Mouse (Mus musculus) forebrain, embryonic 15.5 days (tissue): ENCODE results near the gene Rtbdn. TPM values are rescaled to one million over a fixed set of nuclear protein-coding genes. Genes with fewer than 3 reads are reported as not detected.
A peak's percentile ranks its signal among the peaks of the same experiment; 100 is the strongest.

Experiments
- ATAC-seq: fragments of 200-750 bp; cut with Nextera tagmentation; replicated peaks from 2 replicates; pipeline ENCODE4 v1.8.0; 2017; ENCODE audit warnings: mild to moderate bottlenecking, moderate TSS enrichment, moderate library complexity
- H3K27ac ChIP-seq: fragments of 300-500 bp; sonication (generic); replicated peaks from 2 replicates; pipeline ENCODE4 v1.5.1; 2015; ENCODE audit warnings: mild to moderate bottlenecking, inconsistent platforms
- H3K27me3 ChIP-seq: fragments of 300-500 bp; sonication (generic); 2 replicates; pipeline ENCODE4 v1.6.1; 2015; ENCODE audit warnings: inconsistent platforms
- H3K36me3 ChIP-seq: fragments of 300-500 bp; sonication (generic); 2 replicates; pipeline ENCODE4 v1.6.1; 2015; ENCODE audit warnings: mild to moderate bottlenecking, inconsistent platforms
- H3K4me1 ChIP-seq: fragments of 300-500 bp; sonication (generic); 2 replicates; pipeline ENCODE4 v1.6.1; 2015; ENCODE audit warnings: inconsistent platforms
- H3K4me2 ChIP-seq: fragments of 300-500 bp; sonication (generic); replicated peaks from 2 replicates; pipeline ENCODE4 v1.6.1; 2015; ENCODE audit warnings: mild to moderate bottlenecking, inconsistent platforms
- H3K4me3 ChIP-seq: fragments of 300-500 bp; sonication (generic); 2 replicates; pipeline ENCODE4 v1.5.1; 2015; ENCODE audit warnings: mild to moderate bottlenecking, inconsistent platforms
- H3K9ac ChIP-seq: fragments of 300-500 bp; sonication (generic); replicated peaks from 2 replicates; pipeline ENCODE4 v1.6.1; 2015; ENCODE audit warnings: mild to moderate bottlenecking, inconsistent platforms
- H3K9me3 ChIP-seq: fragments of 300-500 bp; sonication (generic); 2 replicates; pipeline ENCODE4 v1.6.1; 2016; ENCODE audit warnings: inconsistent platforms
- WGBS: fragments of 180-500 bp; shearing (Covaris S2); methylation state at CpG from one replicate; pipeline ENCODE4 v1.1.7; 2015; ENCODE audit warnings: mixed read lengths; 5-methylcytosine and 5-hydroxymethylcytosine counted together
- polyA plus RNA-seq: library from polyadenylated mRNA; unstranded; fragments of >200 nt; fragmentation: Nextera tagmentation; extraction: Ambion mirVana; gene quantifications from 2 replicates; pipeline ENCODE4 v1.2.1, GENCODE M21; 2015

Rtbdn gene
- polyA plus RNA-seq, 1 experiment from 2014 or later, result 2.0 TPM

GRCm38 (mm10) chr8:84909949-84910348 lies 36.8 kb upstream of the Rtbdn start:
- Histone ChIP-seq H3K4me3 (no peak overlapping the region), H3K27me3 (peaks cover 19% of the 10 kb centered on the region), H3K9me3 (no peaks in the 10 kb centered on the region), H3K27ac (no peak overlapping the region), H3K4me2 (no peak overlapping the region), H3K9ac (no peak overlapping the region), H3K36me3 (peaks cover 46% of the 10 kb centered on the region), H3K4me1 (peaks cover 17% of the 10 kb centered on the region)
- 90% methylated on average over 5 of the region's 5 CpGs for WGBS
- no peak for ATAC-seq

GRCm38 (mm10) chr8:84910551-84910950 lies 36.2 kb upstream of the Rtbdn start:
- Histone ChIP-seq H3K27ac (no peak overlapping the region), H3K9ac (no peak overlapping the region), H3K27me3 (peaks cover 21% of the 10 kb centered on the region), H3K4me3 (no peak overlapping the region), H3K4me2 (no peak overlapping the region), H3K9me3 (no peaks in the 10 kb centered on the region), H3K36me3 (peaks cover 52% of the 10 kb centered on the region), H3K4me1 (peaks cover 17% of the 10 kb centered on the region)
- ATAC-seq, result no peak
- 84% methylated on average over 6 of the region's 6 CpGs for WGBS

- Histone ChIP-seq H3K4me1 (peaks cover 17% of the 10 kb centered on the region), H3K27ac (no peak overlapping the region), H3K27me3 (peaks cover 21% of the 10 kb centered on the region), H3K9ac (no peak overlapping the region), H3K9me3 (no peaks in the 10 kb centered on the region), H3K36me3 (peaks cover 65% of the 10 kb centered on the region), H3K4me2 (no peak overlapping the region), H3K4me3 (no peak overlapping the region)
- 92% methylated on average over 9 of the region's 9 CpGs for WGBS
- no peak for ATAC-seq
These were observed 34.9 kb upstream of the Rtbdn start for GRCm38 (mm10) chr8:84911854-84912253.

- Histone ChIP-seq H3K4me3 (peak overlapping the region; percentile 29), H3K27me3 (peaks cover 21% of the 10 kb centered on the region), H3K27ac (no peak overlapping the region), H3K4me2 (peak overlapping the region; percentile 45), H3K9me3 (no peaks in the 10 kb centered on the region), H3K4me1 (peaks cover 17% of the 10 kb centered on the region), H3K9ac (no peak overlapping the region), H3K36me3 (peaks cover 69% of the 10 kb centered on the region)
- 29% methylated on average over 27 of the region's 27 CpGs for WGBS
- ATAC-seq, result no peak
These were observed 34.4 kb upstream of the Rtbdn start for GRCm38 (mm10) chr8:84912391-84912790.

GRCm38 (mm10) chr8:84912895-84913501 lies 33.8 kb upstream of the Rtbdn start:
- no peak for ATAC-seq
- no peak overlapping the region for H3K9ac ChIP-seq
- 3% methylated on average over 55 of the region's 55 CpGs for WGBS

GRCm38 (mm10) chr8:84913502-84913900 lies 33.3 kb upstream of the Rtbdn start:
- peaks cover 21% of the 10 kb centered on the region for H3K27me3 ChIP-seq

More at GRCm38 (mm10) chr8:84912895-84913501, 33.8 kb upstream of the Rtbdn start:
- Histone ChIP-seq H3K36me3 (peaks cover 75% of the 10 kb centered on the region), H3K9me3 (no peaks in the 10 kb centered on the region), H3K4me2 (peak overlapping the region; percentile 45), H3K4me3 (peak overlapping the region; percentile 29), H3K27me3 (peaks cover 21% of the 10 kb centered on the region), H3K4me1 (peaks cover 17% of the 10 kb centered on the region), H3K27ac (no peak overlapping the region)

GRCm38 (mm10) chr8:84913960-84914359 lies 32.8 kb upstream of the Rtbdn start:
- Histone ChIP-seq H3K9me3 (no peaks in the 10 kb centered on the region), H3K9ac (no peak overlapping the region), H3K4me3 (no peak overlapping the region), H3K36me3 (peaks cover 85% of the 10 kb centered on the region), H3K27me3 (peaks cover 21% of the 10 kb centered on the region), H3K4me2 (no peak overlapping the region), H3K4me1 (peaks cover 13% of the 10 kb centered on the region), H3K27ac (no peak overlapping the region)
- 32% methylated on average over 4 of the region's 4 CpGs for WGBS
- no peak for ATAC-seq

More at GRCm38 (mm10) chr8:84913502-84913900, 33.3 kb upstream of the Rtbdn start:
- H3K4me3 ChIP-seq, result peak overlapping the region; percentile 29
- H3K36me3 ChIP-seq, result peaks cover 80% of the 10 kb centered on the region
- H3K9ac ChIP-seq, result no peak overlapping the region
- peaks cover 17% of the 10 kb centered on the region for H3K4me1 ChIP-seq
- ATAC-seq, result no peak
- peak overlapping the region; percentile 45 for H3K4me2 ChIP-seq
- no peaks in the 10 kb centered on the region for H3K9me3 ChIP-seq
- 19% methylated on average over 9 of the region's 9 CpGs for WGBS
- no peak overlapping the region for H3K27ac ChIP-seq

GRCm38 (mm10) chr8:84915269-84915668 lies 31.5 kb upstream of the Rtbdn start:
- H3K9me3 ChIP-seq, result no peaks in the 10 kb centered on the region
- H3K4me1 ChIP-seq, result peaks cover 11% of the 10 kb centered on the region
- no peak overlapping the region for H3K9ac ChIP-seq
- peaks cover 17% of the 10 kb centered on the region for H3K27me3 ChIP-seq
- no peak overlapping the region for H3K27ac ChIP-seq
- H3K4me2 ChIP-seq, result no peak overlapping the region
- H3K36me3 ChIP-seq, result peaks cover 91% of the 10 kb centered on the region
- no peak for ATAC-seq
- WGBS, result 90% methylated on average over 8 of the region's 8 CpGs
- H3K4me3 ChIP-seq, result no peak overlapping the region

- no peak for ATAC-seq
- Histone ChIP-seq H3K9ac (no peak overlapping the region), H3K36me3 (peaks cover 93% of the 10 kb centered on the region), H3K27me3 (peaks cover 13% of the 10 kb centered on the region), H3K27ac (no peak overlapping the region), H3K9me3 (no peaks in the 10 kb centered on the region), H3K4me3 (no peak overlapping the region), H3K4me1 (peaks cover 8% of the 10 kb centered on the region), H3K4me2 (no peak overlapping the region)
- 32% methylated on average over 20 of the region's 20 CpGs for WGBS
These were observed 29.0 kb upstream of the Rtbdn start for GRCm38 (mm10) chr8:84917781-84918180.

- ATAC-seq, result no peak
- 94% methylated on average over 15 of the region's 15 CpGs for WGBS
- no peak overlapping the region for H3K9ac ChIP-seq
- peaks cover 92% of the 10 kb centered on the region for H3K36me3 ChIP-seq
- peaks cover 12% of the 10 kb centered on the region for H3K27me3 ChIP-seq
- no peaks in the 10 kb centered on the region for H3K4me1 ChIP-seq
- no peak overlapping the region for H3K27ac ChIP-seq
- no peaks in the 10 kb centered on the region for H3K9me3 ChIP-seq
- no peak overlapping the region for H3K4me3 ChIP-seq
- H3K4me2 ChIP-seq, result no peak overlapping the region
These were observed 28.1 kb upstream of the Rtbdn start for GRCm38 (mm10) chr8:84918646-84919045.

GRCm38 (mm10) chr8:84921596-84921995 lies 25.2 kb upstream of the Rtbdn start:
- ATAC-seq, result no peak
- H3K27ac ChIP-seq, result no peak overlapping the region

GRCm38 (mm10) chr8:84925557-84925956 lies 21.2 kb upstream of the Rtbdn start:
- no peak overlapping the region for H3K27ac ChIP-seq
- WGBS, result 72% methylated on average over 7 of the region's 7 CpGs
- ATAC-seq, result no peak
- peaks cover 9% of the 10 kb centered on the region for H3K4me1 ChIP-seq
- no peak overlapping the region for H3K9ac ChIP-seq
- no peaks in the 10 kb centered on the region for H3K9me3 ChIP-seq
- H3K27me3 ChIP-seq, result peaks cover 4% of the 10 kb centered on the region; the same call in 1 of the 2 replicates
- H3K36me3 ChIP-seq, result peaks cover 62% of the 10 kb centered on the region
- no peak overlapping the region for H3K4me2 ChIP-seq
- no peak overlapping the region for H3K4me3 ChIP-seq

More at GRCm38 (mm10) chr8:84921596-84921995, 25.2 kb upstream of the Rtbdn start:
- 90% methylated on average over 2 of the region's 2 CpGs for WGBS
- Histone ChIP-seq H3K9ac (no peak overlapping the region), H3K4me2 (no peak overlapping the region), H3K4me3 (no peak overlapping the region), H3K27me3 (no peaks in the 10 kb centered on the region), H3K4me1 (no peaks in the 10 kb centered on the region), H3K9me3 (no peaks in the 10 kb centered on the region), H3K36me3 (peaks cover 83% of the 10 kb centered on the region)

GRCm38 (mm10) chr8:84927513-84927912 lies 19.3 kb upstream of the Rtbdn start:
- Histone ChIP-seq H3K9me3 (no peaks in the 10 kb centered on the region), H3K27ac (no peak overlapping the region), H3K36me3 (peaks cover 54% of the 10 kb centered on the region), H3K4me3 (no peak overlapping the region), H3K4me2 (no peak overlapping the region), H3K4me1 (peaks cover 9% of the 10 kb centered on the region), H3K9ac (no peak overlapping the region), H3K27me3 (peaks cover 7% of the 10 kb centered on the region; the same call in 1 of the 2 replicates)
- ATAC-seq, result no peak
- 90% methylated on average over 1 of the region's 1 CpGs for WGBS
